Mouse (Mus musculus) midbrain, embryonic 16.5 days (tissue): Measurements from ENCODE around the gene Dtx4. TPM values are rescaled to one million over a fixed set of nuclear protein-coding genes. Genes with fewer than 3 reads are reported as not detected.
"Not testable (repeated sequence)": the region's sequence is repeated elsewhere in the genome, so short reads cannot be mapped to it uniquely, and the experiment has no call there.

ENCODE experiments used
- ATAC-seq: fragments of 200-750 bp; cut with Nextera tagmentation; 2 replicates; pipeline ENCODE4 v1.8.0; 2017; ENCODE audit warnings: moderate TSS enrichment
- H3K27ac ChIP-seq: fragments of 300-500 bp; sonication (generic); 2 replicates; pipeline ENCODE4 v1.5.1; 2014; ENCODE audit warnings: mild to moderate bottlenecking, low read length, mixed read lengths
- H3K27me3 ChIP-seq: fragments of 300-500 bp; sonication (generic); 2 replicates; pipeline ENCODE4 v1.6.1; 2014; ENCODE audit warnings: low read depth, low read length, mixed read lengths; ENCODE audit not compliant: control insufficient read depth, insufficient read depth
- H3K36me3 ChIP-seq: fragments of 300-500 bp; sonication (generic); 2 replicates; pipeline ENCODE4 v1.6.1; 2014; ENCODE audit warnings: mild to moderate bottlenecking, low read length, moderate library complexity, mixed read lengths; ENCODE audit not compliant: control insufficient read depth, insufficient read depth
- H3K4me1 ChIP-seq: fragments of 300-500 bp; sonication (generic); 2 replicates; pipeline ENCODE4 v1.6.1; 2014; ENCODE audit warnings: mild to moderate bottlenecking, low read length, mixed read lengths; ENCODE audit not compliant: control insufficient read depth, insufficient read depth
- H3K4me2 ChIP-seq: fragments of 300-500 bp; sonication (generic); 2 replicates; pipeline ENCODE4 v1.6.1; 2014; ENCODE audit warnings: mild to moderate bottlenecking, low read length, mixed read lengths
- H3K4me3 ChIP-seq: fragments of 300-500 bp; sonication (generic); 2 replicates; pipeline ENCODE4 v1.5.1; 2014; ENCODE audit warnings: low read depth, mild to moderate bottlenecking, low read length, moderate library complexity, mixed read lengths
- H3K9ac ChIP-seq: fragments of 300-500 bp; sonication (generic); 2 replicates; pipeline ENCODE4 v1.6.1; 2014; ENCODE audit warnings: low read depth, low read length, mixed read lengths
- H3K9me3 ChIP-seq: fragments of 300-500 bp; sonication (generic); replicated peaks from 2 replicates; pipeline ENCODE4 v1.6.1; 2014; ENCODE audit warnings: mild to moderate bottlenecking, low read length, mixed read lengths; ENCODE audit not compliant: control insufficient read depth, poor library complexity, severe bottlenecking
- WGBS: fragments of 180-500 bp; shearing (Covaris S2); extraction: QIAGEN DNeasy Blood & Tissue Kit; methylation state at CpG from one replicate; pipeline ENCODE4 v1.1.7; 2014; 5-methylcytosine and 5-hydroxymethylcytosine counted together
- polyA plus RNA-seq: library from polyadenylated mRNA; unstranded; fragments of >200 nt; fragmentation: Nextera tagmentation; extraction: Ambion mirVana; gene quantifications from 2 replicates; pipeline ENCODE4 v1.2.1, GENCODE M21; 2015

The Dtx4 gene
- polyA plus RNA-seq: 38.6 and 39.3 TPM in 2 replicates

DNA sequence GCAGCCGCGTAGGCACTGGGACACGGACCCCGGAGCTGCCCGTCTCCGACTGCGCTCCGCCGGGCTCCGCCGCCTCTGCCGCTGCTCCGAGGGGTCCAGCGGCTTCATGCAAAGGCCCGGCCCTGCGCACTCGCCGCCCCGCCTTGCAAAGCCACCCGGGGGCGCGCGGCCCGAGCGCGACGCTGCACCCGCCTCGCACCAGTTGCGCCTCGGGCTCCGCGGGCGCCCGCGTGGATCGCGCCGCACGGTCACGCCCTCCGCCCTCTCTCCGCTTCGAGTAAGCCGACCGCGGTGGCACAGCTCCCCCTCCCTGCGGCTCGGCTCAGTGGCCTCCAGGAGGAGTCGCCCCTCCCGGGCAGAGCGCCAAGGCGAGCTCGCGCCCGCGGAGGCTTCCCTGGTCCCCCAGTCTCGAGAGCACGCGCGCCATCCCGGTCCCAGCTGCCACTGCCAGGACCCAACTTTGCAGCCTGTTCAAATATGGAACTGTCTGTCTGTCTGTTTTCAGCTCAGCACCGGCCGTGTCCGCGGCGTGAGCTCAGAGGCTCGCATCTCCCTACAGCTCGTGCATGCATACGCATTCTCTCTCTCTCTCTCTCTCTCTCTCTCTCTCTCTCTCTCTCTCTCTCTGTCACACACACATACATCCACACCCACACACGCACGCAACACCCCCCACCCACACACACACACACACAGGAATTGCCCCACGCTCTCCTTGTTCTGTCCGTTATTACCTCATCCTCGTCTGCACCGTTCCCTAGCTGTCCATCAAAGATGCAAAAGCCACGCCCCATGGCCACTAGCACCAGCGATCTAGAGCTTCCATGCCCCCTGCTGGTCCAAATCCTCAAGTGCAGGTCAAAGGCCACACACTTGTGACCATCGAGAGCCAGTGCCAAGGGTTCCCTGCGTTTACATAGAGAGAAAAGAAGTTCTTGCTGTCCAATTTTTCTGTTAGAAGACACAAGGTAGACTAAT lies at the start of gene Dtx4:
Gene Dtx4 (minus strand): TSS at position 85 of the 978 bp plus-strand sequence.
- H3K4me2 ChIP-seq: peak within 1 kb of the TSS; percentile 88
- peak; percentile 94 for ATAC-seq
- peak within 1 kb of the TSS; percentile 97 for H3K27ac ChIP-seq
- H3K36me3 ChIP-seq: no peaks in the 10 kb centered on the region
- no peaks in the 10 kb centered on the region for H3K27me3 ChIP-seq
- H3K9me3 ChIP-seq: no peaks in the 10 kb centered on the region
- H3K4me3 ChIP-seq: peak within 1 kb of the TSS; percentile 94
- H3K4me1 ChIP-seq: peaks cover 31% of the 10 kb centered on the region
- under 1% methylated on average over 76 of the region's 80 CpGs for WGBS
- H3K9ac ChIP-seq: peak within 1 kb of the TSS; percentile 99

DNA sequence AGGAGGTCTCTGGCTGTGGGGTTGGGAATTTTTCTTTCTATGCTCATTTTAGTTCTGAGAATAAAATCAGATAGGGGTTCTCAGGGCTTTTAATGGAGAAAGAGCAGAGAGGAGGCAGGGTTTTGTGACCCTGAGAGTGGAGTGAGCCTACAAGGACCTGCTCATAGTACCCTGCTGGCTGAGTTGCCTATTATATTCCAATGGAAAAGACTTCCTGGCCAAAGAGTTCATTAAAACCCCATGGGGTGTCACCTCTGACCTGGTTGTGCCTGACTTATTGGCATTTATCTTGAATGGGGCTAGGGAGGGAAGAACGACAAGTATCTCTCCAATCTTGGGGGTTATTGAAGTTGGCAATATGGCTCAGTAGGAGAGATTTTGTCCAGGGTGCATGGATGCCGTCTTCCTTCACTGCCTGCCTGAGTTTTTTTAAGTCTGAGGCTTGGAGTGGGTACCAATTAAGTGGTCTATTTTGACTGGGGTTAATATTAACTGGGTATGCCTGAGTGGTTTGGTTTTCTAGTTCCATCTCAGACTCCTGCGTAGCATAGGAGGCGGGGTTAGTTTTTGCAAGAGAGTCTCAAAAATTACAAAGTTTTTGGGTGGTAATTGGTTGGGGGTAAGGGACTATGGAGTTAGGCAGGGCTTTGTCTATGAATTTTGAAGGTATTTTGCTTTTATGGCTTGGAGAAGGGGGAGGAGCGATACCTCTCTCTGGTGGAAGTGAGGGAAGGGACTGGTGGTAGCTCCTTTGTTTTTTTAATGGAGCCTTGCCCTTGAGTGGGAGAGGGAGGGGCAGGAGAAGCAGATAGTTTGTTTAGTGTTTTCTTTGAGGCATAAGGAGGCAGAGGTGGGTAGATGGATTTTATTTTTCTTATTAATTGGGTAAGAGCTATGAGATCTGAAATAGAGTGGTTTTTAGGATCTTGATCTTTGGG lies 49.0 kb upstream of the Dtx4 start:
- Histone ChIP-seq H3K9me3 (no peaks in the 10 kb centered on the region), H3K4me2 (no peak overlapping the region), H3K27ac (no peak overlapping the region), H3K36me3 (no peaks in the 10 kb centered on the region), H3K27me3 (no peaks in the 10 kb centered on the region), H3K4me1 (no peaks in the 10 kb centered on the region), H3K4me3 (no peak overlapping the region), H3K9ac (no peak overlapping the region)
- no peak for ATAC-seq
- 76% methylated on average over 5 of the region's 5 CpGs for WGBS

DNA sequence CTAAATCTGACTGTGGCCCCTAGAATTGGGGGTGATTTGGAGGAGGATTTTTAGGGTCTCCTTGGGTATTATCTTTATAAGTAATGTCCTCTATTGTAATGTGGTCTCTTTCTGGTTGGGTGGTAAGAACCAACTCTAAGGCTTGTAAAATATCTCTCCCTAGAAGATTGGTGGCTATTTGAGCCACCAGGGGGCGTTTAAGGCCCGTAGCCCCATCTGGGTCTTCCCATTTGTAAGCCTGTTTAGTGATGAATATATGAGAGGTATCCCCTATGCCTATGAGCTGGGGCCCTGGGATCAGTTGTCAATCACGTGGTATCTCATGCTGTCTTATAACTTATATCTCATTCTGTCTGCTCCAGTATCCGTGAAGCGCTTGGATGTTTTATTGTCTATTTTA lies 47.9 kb upstream of the Dtx4 start:
- Histone ChIP-seq H3K27ac (no peak overlapping the region), H3K27me3 (no peaks in the 10 kb centered on the region), H3K4me3 (no peak overlapping the region), H3K4me2 (no peak overlapping the region), H3K36me3 (no peaks in the 10 kb centered on the region), H3K9me3 (no peaks in the 10 kb centered on the region), H3K9ac (no peak overlapping the region), H3K4me1 (no peaks in the 10 kb centered on the region)
- 80% methylated on average over 5 of the region's 5 CpGs for WGBS
- ATAC-seq: no peak

DNA sequence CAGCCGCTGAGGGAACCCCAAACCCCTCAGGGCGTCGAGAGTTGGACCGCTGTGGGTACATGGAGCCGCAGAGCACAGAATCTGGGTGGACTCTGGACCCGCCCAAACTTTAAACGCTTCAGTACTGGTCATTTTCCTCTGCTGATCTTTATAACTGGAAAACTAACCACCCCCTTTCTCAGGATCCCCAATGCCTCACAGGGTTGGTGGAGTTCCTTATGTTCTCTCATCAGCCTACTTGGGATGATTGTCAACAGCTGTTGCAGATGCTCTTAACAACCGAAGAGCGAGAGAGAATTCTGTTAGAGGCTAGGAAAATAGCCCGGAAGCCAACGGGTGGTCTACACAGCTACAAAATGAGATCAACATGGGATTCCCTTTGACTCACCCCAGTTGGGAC lies 44.2 kb upstream of the Dtx4 start, which contains the start of gene Fam111a:
Gene Fam111a (plus strand): TSS at position 301 of the 400 bp plus-strand sequence.
- 97% methylated on average over 11 of the region's 11 CpGs for WGBS
- not testable (repeated sequence) for H3K36me3 ChIP-seq, H3K27ac ChIP-seq, H3K27me3 ChIP-seq, H3K4me3 ChIP-seq, H3K9ac ChIP-seq, H3K9me3 ChIP-seq, H3K4me2 ChIP-seq, H3K4me1 ChIP-seq, ATAC-seq

DNA sequence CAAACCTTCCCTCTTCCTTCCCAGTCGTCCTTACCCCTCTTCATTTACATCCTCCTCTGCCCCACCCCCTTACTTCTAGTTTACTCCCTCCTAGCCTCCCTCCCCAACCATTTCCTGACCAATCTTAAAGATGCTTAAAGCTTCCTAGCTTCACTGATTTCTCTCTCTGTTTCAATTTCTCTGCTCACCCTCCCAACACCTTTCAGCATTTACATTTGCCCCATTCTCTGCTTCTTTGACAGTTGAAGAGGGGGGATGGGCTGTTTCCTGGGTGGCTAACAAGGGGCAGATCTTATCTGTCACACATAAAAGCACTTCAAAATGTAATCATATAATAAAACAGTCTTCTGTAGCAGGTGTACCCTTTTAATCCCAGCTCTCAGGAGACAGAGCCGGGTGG lies 40.4 kb upstream of the Dtx4 start:
- Histone ChIP-seq H3K9ac (no peak overlapping the region), H3K4me1 (no peaks in the 10 kb centered on the region), H3K4me3 (no peak overlapping the region), H3K9me3 (no peaks in the 10 kb centered on the region), H3K27ac (no peak overlapping the region), H3K27me3 (no peaks in the 10 kb centered on the region), H3K36me3 (no peaks in the 10 kb centered on the region), H3K4me2 (no peak overlapping the region)
- WGBS: 31% methylated on average over 2 of the region's 2 CpGs
- no peak for ATAC-seq

DNA sequence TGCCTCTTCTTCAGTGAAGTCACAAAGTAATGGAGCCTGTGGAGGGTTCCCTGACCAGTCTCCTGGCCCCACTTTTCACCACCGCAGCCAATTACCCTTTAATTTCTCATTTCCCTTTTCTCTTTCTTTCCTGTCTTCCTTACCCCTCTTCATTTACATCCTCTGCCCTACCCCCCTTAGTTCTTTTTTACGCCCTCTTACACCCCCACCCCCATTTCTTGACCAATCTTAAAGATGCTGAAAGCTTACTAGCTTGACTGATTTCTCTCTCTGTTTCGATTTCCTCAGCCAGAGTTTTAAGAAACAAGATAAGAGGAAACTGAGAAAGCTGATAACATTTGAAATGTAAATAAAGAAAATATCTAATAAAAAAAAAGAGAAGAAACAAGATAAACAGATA lies 39.5 kb upstream of the Dtx4 start:
- Histone ChIP-seq H3K9ac (no peak overlapping the region), H3K4me2 (no peak overlapping the region), H3K27me3 (no peaks in the 10 kb centered on the region), H3K9me3 (no peaks in the 10 kb centered on the region), H3K27ac (no peak overlapping the region), H3K36me3 (no peaks in the 10 kb centered on the region), H3K4me3 (no peak overlapping the region), H3K4me1 (no peaks in the 10 kb centered on the region)
- WGBS: 80% methylated on average over 3 of the region's 3 CpGs
- no peak for ATAC-seq

DNA sequence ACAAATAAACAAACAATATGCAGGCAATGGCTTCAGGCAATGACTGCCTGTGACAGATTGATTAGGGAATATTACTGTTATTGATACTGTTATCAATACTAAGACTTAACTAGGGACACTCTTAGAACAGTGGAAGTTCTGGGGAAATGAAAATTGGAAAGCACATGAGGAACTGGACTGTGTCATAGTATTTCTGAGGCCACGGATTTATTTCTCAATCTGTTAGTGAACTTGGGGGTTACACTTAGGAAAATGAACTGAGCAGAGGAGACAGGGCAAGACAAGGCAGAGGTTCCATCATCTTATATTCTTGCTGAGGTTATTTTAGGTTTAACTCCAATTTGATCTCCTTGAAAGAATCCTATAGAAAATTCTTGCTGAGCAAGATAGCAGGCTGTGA lies 38.7 kb upstream of the Dtx4 start:
- H3K4me3 ChIP-seq: no peak overlapping the region
- H3K4me2 ChIP-seq: no peak overlapping the region
- no peak overlapping the region for H3K27ac ChIP-seq
- WGBS: 82% methylated on average over 1 of the region's 1 CpGs
- no peak overlapping the region for H3K9ac ChIP-seq
- H3K4me1 ChIP-seq: no peaks in the 10 kb centered on the region
- H3K9me3 ChIP-seq: no peaks in the 10 kb centered on the region
- H3K27me3 ChIP-seq: no peaks in the 10 kb centered on the region
- H3K36me3 ChIP-seq: no peaks in the 10 kb centered on the region
- ATAC-seq: no peak

DNA sequence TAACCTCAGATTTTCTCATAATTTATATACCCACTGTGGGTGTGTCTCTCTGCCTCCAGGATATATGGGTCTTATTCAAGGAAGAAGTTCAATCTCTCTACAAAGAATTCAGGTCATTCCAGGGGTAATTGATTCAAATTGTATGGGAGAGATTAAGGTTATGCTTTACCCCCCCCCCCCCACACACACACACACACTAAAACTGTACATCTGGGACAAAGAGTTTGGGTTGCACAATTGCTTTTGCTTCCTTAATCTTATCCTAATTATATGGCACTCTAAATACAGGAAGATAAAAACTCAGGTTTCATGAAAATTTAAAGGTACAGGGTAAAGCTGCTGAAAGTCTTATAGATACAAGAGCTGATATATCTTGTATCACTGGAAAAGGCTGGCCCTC lies 35.9 kb upstream of the Dtx4 start:
- no peak for ATAC-seq
- Histone ChIP-seq H3K9me3 (no peaks in the 10 kb centered on the region), H3K4me1 (no peaks in the 10 kb centered on the region), H3K9ac (no peak overlapping the region), H3K27me3 (no peaks in the 10 kb centered on the region), H3K27ac (no peak overlapping the region), H3K36me3 (no peaks in the 10 kb centered on the region), H3K4me3 (no peak overlapping the region), H3K4me2 (no peak overlapping the region)
